Comparison of ENCODE assay signal across 11 mouse cellular contexts in genomic region chrX:73869334-73869733, GRCm38 (mm10). TPM values are rescaled to one million over a fixed set of nuclear protein-coding genes. Genes with fewer than 3 reads are reported as not detected.
DNase-seq lines count a peak whose midpoint lies in the region; ATAC-seq and TF ChIP-seq lines count a peak whose summit lies in the region.
"Had no signal": no experiment of that assay in that cellular context is flagged by ENCODE, and none has a peak within 500 bp of the region (broad histone marks: within the 10 kb centered on the region; RNA-seq: fewer than 3 reads in every experiment).

No protein-coding gene starts in this region.

- no peaks in the 10 kb centered on the region for H3K4me1 ChIP-seq in heart, postnatal 0 days (ENCODE audit: control insufficient read depth, insufficient read depth)
- H3K4me1 ChIP-seq: stomach, embryonic 15.5 days had no signal

- no peaks in the 10 kb centered on the region; the same call in 1 of the 2 replicates for H3K27me3 ChIP-seq in heart, postnatal 0 days (ENCODE audit: control insufficient read depth, insufficient read depth, low read length)
- H3K27me3 ChIP-seq: midbrain, embryonic 15.5 days; stomach, embryonic 15.5 days had no signal

- 10% methylated on average over 5 of the region's 5 CpGs for WGBS in heart, postnatal 0 days

- no peak overlapping the region for H3K4me2 ChIP-seq in heart, postnatal 0 days (ENCODE audit: low read depth, low read length)
- H3K4me2 ChIP-seq: midbrain, embryonic 15.5 days; stomach, embryonic 15.5 days had no signal

- H3K36me3 ChIP-seq in heart, postnatal 0 days (replicated peaks; ENCODE audit: control insufficient read depth, insufficient read depth, low read length): no peaks in the 10 kb centered on the region
- H3K36me3 ChIP-seq: stomach, embryonic 15.5 days had no signal

- no peak for TF ChIP-seq CTCF in heart, postnatal 0 days (IDR thresholded peaks at IDR 0.05; ENCODE audit: low read depth)

- no peaks in the 10 kb centered on the region for H3K9me3 ChIP-seq in heart, postnatal 0 days (replicated peaks; ENCODE audit: control insufficient read depth, low read length)
- H3K9me3 ChIP-seq: midbrain, embryonic 15.5 days; stomach, embryonic 15.5 days had no signal

- H3K27ac ChIP-seq in heart, postnatal 0 days (ENCODE audit: low read depth): no peak overlapping the region
- H3K27ac ChIP-seq: midbrain, embryonic 15.5 days; stomach, embryonic 15.5 days had no signal

- TF ChIP-seq EP300 in heart, postnatal 0 days (IDR thresholded peaks at IDR 0.05; ENCODE audit: low read depth): no peak

- H3K9ac ChIP-seq in heart, postnatal 0 days (replicated peaks; ENCODE audit: low read depth, low read length): no peak overlapping the region
- H3K9ac ChIP-seq: midbrain, embryonic 15.5 days; stomach, embryonic 15.5 days had no signal

- ATAC-seq in heart, postnatal 0 days (ENCODE audit: insufficient read depth, low read depth): no peak
- ATAC-seq in granulocyte monocyte progenitor cell, adult 5-6 weeks (replicated peaks; ENCODE audit: poor library complexity, severe bottlenecking): peak; percentile 82
- ATAC-seq in inflammation-experienced regulatory T-cells, adult 6 months: no peak
- ATAC-seq: midbrain, embryonic 15.5 days had no signal

- no peak overlapping the region for H3K4me3 ChIP-seq in heart, postnatal 0 days (ENCODE audit: low read depth, low read length)
- H3K4me3 ChIP-seq: erythroblast, embryonic 14.5 days; midbrain, embryonic 15.5 days; stomach, embryonic 15.5 days had no signal

- DNase-seq in heart, postnatal 0 days (ENCODE audit: low spot score): peak; percentile 7
- no peak for DNase-seq in heart, adult 18-20 months
- DNase-seq in testis, postnatal 10 days (ENCODE audit: low spot score): peak; percentile 72
- no peak for DNase-seq in testis, postnatal 14 days (ENCODE audit: low spot score)
- DNase-seq in right cerebral cortex, adult 2 months (ENCODE audit: low spot score in 2 of 2): no peak
- no peak for DNase-seq in gastrocnemius, postnatal 4 days (ENCODE audit: low spot score in 2 of 2)

RNA-seq across cellular contexts. Expression of gene Avpr2, which starts 22.6 kb away (rescaled TPM):
- total RNA-seq in heart, postnatal 0 days (2014; rRNA removed; ENCODE audit: low replicate concordance): not detected in 2 replicates
- polyA plus RNA-seq in heart, postnatal 0 days (2015; fragmentation: Nextera tagmentation; extraction: Ambion mirVana): not detected in 2 replicates
- not detected for total RNA-seq in heart, adult 18-20 months (2021)
- total RNA-seq in granulocyte monocyte progenitor cell, adult 5-6 weeks (2014; fragmentation: Nextera tagmentation): not detected in 2 replicates
- 0.09 TPM in 1 of 2 replicates, not detected in the other for total RNA-seq in granulocyte monocyte progenitor cell, adult 5-6 weeks (2017)
- polyA plus RNA-seq in inflammation-experienced regulatory T-cells, adult 6 months (2017; shearing (Covaris generic)): 1 to 10 TPM; 1.5 to 3.2 (median 2.7) TPM
- not detected for total RNA-seq in gastrocnemius, postnatal 4 days (2021)
- polyA plus RNA-seq: erythroblast, embryonic 14.5 days had no signal

RNA-seq across cellular contexts. Expression of gene L1cam, which starts 26.6 kb away (rescaled TPM):
- 0.42 and 0.50 TPM in 2 replicates for total RNA-seq in heart, postnatal 0 days (2014; rRNA removed; ENCODE audit: low replicate concordance)
- 0.05 and 0.15 TPM in 2 replicates for polyA plus RNA-seq in heart, postnatal 0 days (2015; fragmentation: Nextera tagmentation; extraction: Ambion mirVana)
- 1 to 10 TPM; 3.7 to 4.1 TPM for total RNA-seq in heart, adult 18-20 months (2021)
- total RNA-seq in granulocyte monocyte progenitor cell, adult 5-6 weeks (2014; fragmentation: Nextera tagmentation): 0.11 and 0.13 TPM in 2 replicates
- total RNA-seq in granulocyte monocyte progenitor cell, adult 5-6 weeks (2017): 0.26 and 1.6 TPM in 2 replicates
- 10 to 100 TPM in 1 of 3 experiments, 1 to 10 TPM in 2; 5.6 to 21.3 (median 9.7) TPM for polyA plus RNA-seq in inflammation-experienced regulatory T-cells, adult 6 months (2017; shearing (Covaris generic))
- 1 to 10 TPM; 4.2 to 4.3 TPM for total RNA-seq in gastrocnemius, postnatal 4 days (2021)

RNA-seq across cellular contexts. Expression of gene Pdzd4, which starts 44.6 kb away (rescaled TPM):
- total RNA-seq in heart, postnatal 0 days (2014; rRNA removed; ENCODE audit: low replicate concordance): 2.0 and 2.6 TPM in 2 replicates
- polyA plus RNA-seq in heart, postnatal 0 days (2015; fragmentation: Nextera tagmentation; extraction: Ambion mirVana): 0.08 and 0.12 TPM in 2 replicates
- 1 to 10 TPM; 1.3 to 1.6 TPM for total RNA-seq in heart, adult 18-20 months (2021)
- 0.58 and 2.6 TPM in 2 replicates for total RNA-seq in granulocyte monocyte progenitor cell, adult 5-6 weeks (2014; fragmentation: Nextera tagmentation)
- total RNA-seq in granulocyte monocyte progenitor cell, adult 5-6 weeks (2017): 0.90 and 1.4 TPM in 2 replicates
- polyA plus RNA-seq in inflammation-experienced regulatory T-cells, adult 6 months (2017; shearing (Covaris generic)): under 1 TPM; 0.15 to 0.24 (median 0.15) TPM
- total RNA-seq in gastrocnemius, postnatal 4 days (2021): 1 to 10 TPM; 6.7 to 6.8 TPM
- polyA plus RNA-seq: erythroblast, embryonic 14.5 days had no signal

RNA-seq across cellular contexts. Expression of gene Arhgap4, which starts 52.3 kb away (rescaled TPM):
- total RNA-seq in heart, postnatal 0 days (2014; rRNA removed; ENCODE audit: low replicate concordance): 0.23 and 6.5 TPM in 2 replicates
- polyA plus RNA-seq in heart, postnatal 0 days (2015; fragmentation: Nextera tagmentation; extraction: Ambion mirVana): 0.51 and 0.72 TPM in 2 replicates
- 1 to 10 TPM in 1 of 2 experiments, under 1 TPM in 1; 0.72 to 3.8 TPM for total RNA-seq in heart, adult 18-20 months (2021)
- 45.1 and 49.1 TPM in 2 replicates for total RNA-seq in granulocyte monocyte progenitor cell, adult 5-6 weeks (2014; fragmentation: Nextera tagmentation)
- total RNA-seq in granulocyte monocyte progenitor cell, adult 5-6 weeks (2017): 26.4 and 36.3 TPM in 2 replicates
- 100 to 1,000 TPM; 114 to 148 (median 147) TPM for polyA plus RNA-seq in inflammation-experienced regulatory T-cells, adult 6 months (2017; shearing (Covaris generic))
- total RNA-seq in gastrocnemius, postnatal 4 days (2021): 1 to 10 TPM; 2.4 to 2.8 TPM

RNA-seq across cellular contexts. Expression of gene Naa10, which starts 52.4 kb away (rescaled TPM):
- total RNA-seq in heart, postnatal 0 days (2014; rRNA removed; ENCODE audit: low replicate concordance): 62.5 and 95.3 TPM in 2 replicates
- polyA plus RNA-seq in heart, postnatal 0 days (2015; fragmentation: Nextera tagmentation; extraction: Ambion mirVana): 95.2 and 98.5 TPM in 2 replicates
- 10 to 100 TPM; 56.6 to 58.6 TPM for total RNA-seq in heart, adult 18-20 months (2021)
- total RNA-seq in granulocyte monocyte progenitor cell, adult 5-6 weeks (2014; fragmentation: Nextera tagmentation): 159 and 179 TPM in 2 replicates
- 155 and 215 TPM in 2 replicates for total RNA-seq in granulocyte monocyte progenitor cell, adult 5-6 weeks (2017)
- 100 to 1,000 TPM; 173 to 214 (median 188) TPM for polyA plus RNA-seq in inflammation-experienced regulatory T-cells, adult 6 months (2017; shearing (Covaris generic))
- 10 to 100 TPM; 71.4 to 75.8 TPM for total RNA-seq in gastrocnemius, postnatal 4 days (2021)

Comparison
In these comparisons a context has a peak if more than half of its experiments do, and no peak if none do; other contexts are left out.
1. DNase-seq: peak in heart, postnatal 0 days (single experiment) and testis, postnatal 10 days (single experiment); none in heart, adult 18-20 months (0 of 2), testis, postnatal 14 days (single experiment), right cerebral cortex, adult 2 months (0 of 2) and gastrocnemius, postnatal 4 days (0 of 2).